Mouse (Mus musculus) ES-E14 (cell line): Measurements from ENCODE around the gene Dmrtc1c1.

Experiments used
- CHD2 ChIP-seq: IDR thresholded peaks from 2 replicates; pipeline ENCODE4 v1.6.1; 2014; ENCODE audit warnings: mild to moderate bottlenecking, low read depth, low read length, inconsistent platforms
- HCFC1 ChIP-seq: IDR thresholded peaks from 2 replicates; pipeline ENCODE4 v1.6.1; 2012; ENCODE audit warnings: low read length, inconsistent platforms, borderline replicate concordance; ENCODE audit not compliant: insufficient read depth
- MAFK ChIP-seq: IDR thresholded peaks from 2 replicates; pipeline ENCODE4 v1.6.1; 2014; ENCODE audit warnings: mild to moderate bottlenecking, low read depth, low read length, inconsistent platforms; ENCODE audit not compliant: insufficient read depth
- ZC3H11A ChIP-seq: IDR thresholded peaks from 2 replicates; pipeline ENCODE4 v1.6.1; 2012; ENCODE audit warnings: low read depth, mild to moderate bottlenecking, inconsistent platforms, low read length, borderline replicate concordance

DNA sequence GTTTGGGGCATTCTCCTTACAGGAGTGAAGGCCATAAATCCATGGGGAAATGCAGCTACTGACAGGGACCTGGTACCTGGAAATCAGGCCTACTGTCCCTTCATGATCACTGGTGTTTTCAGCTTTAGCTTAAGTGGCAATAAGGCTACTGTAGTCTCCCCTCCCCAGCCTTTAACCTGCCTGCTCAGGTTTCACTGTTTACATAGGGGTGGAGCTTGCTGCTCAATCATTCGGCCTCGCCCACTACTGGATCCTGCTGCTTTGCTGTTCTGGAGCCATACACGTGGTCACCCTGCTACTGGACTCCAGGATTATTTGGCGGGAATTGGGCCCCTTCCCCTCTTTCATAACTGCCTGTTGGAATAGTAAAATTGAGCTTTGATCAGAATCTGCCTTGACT lies 36.9 kb upstream of the Dmrtc1c1 start:
- TF ChIP-seq ZC3H11A (no peak), MAFK (no peak), CHD2 (no peak), HCFC1 (no peak)
